Mouse (Mus musculus): ENCODE results near the gene Lsm2.

Gene Lsm2

GRCm38 (mm10) chr17:35009586-35009985, 27.9 kb downstream of the Lsm2 start:
- in situ Hi-C loops (cut with MboI; ENCODE audit: low sequenced_read_pairs) = no loop called here

GRCm38 (mm10) chr17:35011440-35011839, 29.8 kb downstream of the Lsm2 start:
- in situ Hi-C loops (cut with MboI; ENCODE audit: low sequenced_read_pairs) = no loop called here

- in situ Hi-C loops (cut with MboI; ENCODE audit: low sequenced_read_pairs) = no loop called here
Observed at GRCm38 (mm10) chr17:35012430-35012829, 30.8 kb downstream of the Lsm2 start.

GRCm38 (mm10) chr17:35013221-35013620, 31.6 kb downstream of the Lsm2 start:
- in situ Hi-C loops (cut with MboI; ENCODE audit: low sequenced_read_pairs) = no loop called here

GRCm38 (mm10) chr17:35015296-35015695, 33.6 kb downstream of the Lsm2 start:
- in situ Hi-C loops (cut with MboI; ENCODE audit: low sequenced_read_pairs) = no loop called here

GRCm38 (mm10) chr17:35016376-35016775, 34.7 kb downstream of the Lsm2 start, which contains the start of gene Vwa7:
Gene Vwa7, plus strand, starts transcription at chr17:35016579.
- in situ Hi-C loops (cut with MboI; ENCODE audit: low sequenced_read_pairs) = no loop called here

- in situ Hi-C loops (cut with MboI; ENCODE audit: low sequenced_read_pairs) = no loop called here
Observed at GRCm38 (mm10) chr17:35016791-35017705, 35.4 kb downstream of the Lsm2 start.

- in situ Hi-C loops (cut with MboI; ENCODE audit: low sequenced_read_pairs) = no loop called here
Observed at GRCm38 (mm10) chr17:35017706-35018030, 36.0 kb downstream of the Lsm2 start.

GRCm38 (mm10) chr17:35018171-35018570, 36.5 kb downstream of the Lsm2 start:
- in situ Hi-C loops (cut with MboI; ENCODE audit: low sequenced_read_pairs) = no loop called here

- in situ Hi-C loops (cut with MboI; ENCODE audit: low sequenced_read_pairs) = no loop called here
Observed at GRCm38 (mm10) chr17:35019894-35020293, 38.2 kb downstream of the Lsm2 start.

- in situ Hi-C loops (cut with MboI; ENCODE audit: low sequenced_read_pairs) = no loop called here
Observed at GRCm38 (mm10) chr17:35020551-35020950, 38.9 kb downstream of the Lsm2 start.

- in situ Hi-C loops (cut with MboI; ENCODE audit: low sequenced_read_pairs) = no loop called here
Observed at GRCm38 (mm10) chr17:35021163-35021808, 39.6 kb downstream of the Lsm2 start.

- in situ Hi-C loops (cut with MboI; ENCODE audit: low sequenced_read_pairs) = no loop called here
Observed at GRCm38 (mm10) chr17:35021842-35022477, 40.3 kb downstream of the Lsm2 start.

- in situ Hi-C loops (cut with MboI; ENCODE audit: low sequenced_read_pairs) = no loop called here
Observed at GRCm38 (mm10) chr17:35022541-35023060, 40.9 kb downstream of the Lsm2 start.

GRCm38 (mm10) chr17:35023221-35023620, 41.6 kb downstream of the Lsm2 start:
- in situ Hi-C loops (cut with MboI; ENCODE audit: low sequenced_read_pairs) = no loop called here

GRCm38 (mm10) chr17:35023756-35024155, 42.1 kb downstream of the Lsm2 start:
- in situ Hi-C loops (cut with MboI; ENCODE audit: low sequenced_read_pairs) = no loop called here

GRCm38 (mm10) chr17:35024261-35024660, 42.6 kb downstream of the Lsm2 start:
- in situ Hi-C loops (cut with MboI; ENCODE audit: low sequenced_read_pairs) = no loop called here

GRCm38 (mm10) chr17:35024691-35025488, 43.2 kb downstream of the Lsm2 start:
- in situ Hi-C loops (cut with MboI; ENCODE audit: low sequenced_read_pairs) = no loop called here

- in situ Hi-C loops (cut with MboI; ENCODE audit: low sequenced_read_pairs) = no loop called here
Observed at GRCm38 (mm10) chr17:35026206-35026605, 44.5 kb downstream of the Lsm2 start.

- in situ Hi-C loops (cut with MboI; ENCODE audit: low sequenced_read_pairs) = no loop called here
Observed at GRCm38 (mm10) chr17:35027277-35028068, 45.8 kb downstream of the Lsm2 start, which contains the start of gene Sapcd1. Gene Sapcd1, minus strand, starts transcription at chr17:35028016.
